Mouse (Mus musculus) kidney, adult 2 months (tissue): Measurements from ENCODE around the gene Rcvrn.

Source experiments
- CTCF ChIP-seq: fragments of 200-500 bp; conservative IDR thresholded peaks from 2 replicates; pipeline ENCODE4 v1.5.1; 2011; ENCODE audit warnings: low read depth, mild to moderate bottlenecking, control low read depth, low read length, moderate library complexity, mixed read lengths; ENCODE audit not compliant: insufficient read depth, insufficient read length
- POLR2A ChIP-seq: fragments of 200-500 bp; IDR thresholded peaks from one replicate; pipeline ENCODE4 v1.6.1; 2011; ENCODE audit warnings: low read depth, low read length, control low read depth

DNA sequence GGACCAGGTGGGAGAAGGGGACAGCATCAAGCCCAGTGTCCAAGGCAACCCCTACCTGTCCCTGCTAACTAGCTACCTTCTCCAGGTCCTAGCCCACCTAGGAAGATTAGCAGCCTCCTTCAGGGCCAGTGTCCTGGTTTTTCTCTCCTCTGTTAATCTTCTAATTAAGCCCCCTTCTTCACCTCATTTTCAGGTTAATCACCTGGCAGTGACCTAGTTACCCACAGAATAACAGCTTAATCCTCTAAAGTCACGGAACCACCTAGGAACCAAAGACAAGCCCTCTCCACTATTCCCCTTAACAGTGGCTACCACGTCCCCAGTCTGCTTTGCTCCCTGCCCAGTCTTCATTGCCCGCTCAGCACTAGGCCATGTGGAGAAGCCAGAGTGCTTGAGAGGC, 13.3 kb upstream of the Rcvrn start:
- TF ChIP-seq POLR2A = no peak
- TF ChIP-seq CTCF = no peak
